In genomic region chr9:90040916-90041315, GRCm38 (mm10) we compare ENCODE assay signal across 23 mouse cellular contexts. TPM values are rescaled to one million over a fixed set of nuclear protein-coding genes. Genes with fewer than 3 reads are reported as not detected.
DNase-seq lines count a peak whose midpoint lies in the region; ATAC-seq and TF ChIP-seq lines count a peak whose summit lies in the region.
"Had no signal": no experiment of that assay in that cellular context is flagged by ENCODE, and none has a peak within 500 bp of the region (broad histone marks: within the 10 kb centered on the region; RNA-seq: fewer than 3 reads in every experiment).

No protein-coding gene starts in this region.

- peak; percentile 95 for TF ChIP-seq EP300 in lung, postnatal 0 days (IDR thresholded peaks at IDR 0.05)

- H3K9ac ChIP-seq in lung, postnatal 0 days (replicated peaks; ENCODE audit: low read depth) = no peak overlapping the region
- no peak overlapping the region for H3K9ac ChIP-seq in intestine, embryonic 16.5 days (ENCODE audit: low read depth, low read length)
- no peak overlapping the region for H3K9ac ChIP-seq in stomach, embryonic 15.5 days
- H3K9ac ChIP-seq: embryonic facial prominence, embryonic 12.5 days; forebrain, embryonic 13.5 days; forebrain, embryonic 15.5 days had no signal

- H3K36me3 ChIP-seq in lung, postnatal 0 days (ENCODE audit: insufficient read depth, low read length) = no peaks in the 10 kb centered on the region
- no peaks in the 10 kb centered on the region for H3K36me3 ChIP-seq in intestine, embryonic 16.5 days (ENCODE audit: control insufficient read depth, insufficient read depth, low read length)
- no peaks in the 10 kb centered on the region for H3K36me3 ChIP-seq in stomach, embryonic 15.5 days
- H3K36me3 ChIP-seq in midbrain, embryonic 10.5 days = no peaks in the 10 kb centered on the region
- H3K36me3 ChIP-seq: embryonic facial prominence, embryonic 10.5 days; embryonic facial prominence, embryonic 12.5 days; forebrain, embryonic 15.5 days; G1E had no signal

- no peak overlapping the region for H3K27ac ChIP-seq in lung, postnatal 0 days (ENCODE audit: low read length)
- no peak overlapping the region for H3K27ac ChIP-seq in intestine, embryonic 16.5 days (ENCODE audit: low read length)
- H3K27ac ChIP-seq in stomach, embryonic 15.5 days = no peak overlapping the region
- no peak overlapping the region for H3K27ac ChIP-seq in midbrain, embryonic 10.5 days (replicated peaks)
- H3K27ac ChIP-seq: embryonic facial prominence, embryonic 10.5 days; embryonic facial prominence, embryonic 12.5 days; forebrain, embryonic 13.5 days; forebrain, embryonic 15.5 days had no signal

- ATAC-seq in lung, postnatal 0 days = peak; percentile 16; the same call in 1 of the 2 replicates
- peak; percentile 90 for ATAC-seq in intestine, embryonic 16.5 days
- ATAC-seq in stomach, embryonic 15.5 days (ENCODE audit: insufficient read depth, low FRiP score, low read depth) = peak; percentile 31; the same call in 1 of the 2 replicates
- ATAC-seq: activated CD4-positive, CD25-positive, alpha-beta regulatory T cell, adult 4 months; CD4-positive, CD25-positive, alpha-beta regulatory T cell, adult 4 months; forebrain, embryonic 13.5 days; forebrain, embryonic 15.5 days; Patski had no signal

- H3K4me3 ChIP-seq in lung, postnatal 0 days (ENCODE audit: low read depth, low read length) = no peak overlapping the region
- no peak overlapping the region for H3K4me3 ChIP-seq in intestine, embryonic 16.5 days (ENCODE audit: low read length)
- no peak overlapping the region for H3K4me3 ChIP-seq in stomach, embryonic 15.5 days (replicated peaks)
- no peak overlapping the region for H3K4me3 ChIP-seq in midbrain, embryonic 10.5 days
- H3K4me3 ChIP-seq: embryonic facial prominence, embryonic 10.5 days; embryonic facial prominence, embryonic 12.5 days; forebrain, embryonic 13.5 days; forebrain, embryonic 15.5 days had no signal

- H3K9me3 ChIP-seq in lung, postnatal 0 days (ENCODE audit: low read length) = no peaks in the 10 kb centered on the region
- H3K9me3 ChIP-seq in intestine, embryonic 16.5 days (ENCODE audit: control insufficient read depth, low read length) = no peaks in the 10 kb centered on the region
- H3K9me3 ChIP-seq in stomach, embryonic 15.5 days = no peaks in the 10 kb centered on the region
- peaks cover 4% of the 10 kb centered on the region; the same call in 1 of the 2 replicates for H3K9me3 ChIP-seq in midbrain, embryonic 10.5 days (replicated peaks)
- H3K9me3 ChIP-seq: embryonic facial prominence, embryonic 10.5 days; embryonic facial prominence, embryonic 12.5 days; forebrain, embryonic 13.5 days; forebrain, embryonic 15.5 days had no signal

- H3K4me1 ChIP-seq in lung, postnatal 0 days (ENCODE audit: insufficient read depth, low read depth, low read length) = no peaks in the 10 kb centered on the region; the same call in 1 of the 2 replicates
- H3K4me1 ChIP-seq in intestine, embryonic 16.5 days (ENCODE audit: control insufficient read depth, insufficient read depth, low read length) = no peaks in the 10 kb centered on the region
- H3K4me1 ChIP-seq in stomach, embryonic 15.5 days = no peaks in the 10 kb centered on the region
- no peaks in the 10 kb centered on the region for H3K4me1 ChIP-seq in midbrain, embryonic 10.5 days
- H3K4me1 ChIP-seq: embryonic facial prominence, embryonic 10.5 days; embryonic facial prominence, embryonic 12.5 days; forebrain, embryonic 13.5 days; forebrain, embryonic 15.5 days had no signal

- H3K4me2 ChIP-seq in lung, postnatal 0 days (replicated peaks; ENCODE audit: low read depth, low read length) = no peak overlapping the region
- no peak overlapping the region for H3K4me2 ChIP-seq in intestine, embryonic 16.5 days (ENCODE audit: low read depth, low read length)
- H3K4me2 ChIP-seq in stomach, embryonic 15.5 days = no peak overlapping the region
- H3K4me2 ChIP-seq: embryonic facial prominence, embryonic 12.5 days; forebrain, embryonic 13.5 days; forebrain, embryonic 15.5 days had no signal

- 48% methylated on average over 2 of the region's 2 CpGs for WGBS in lung, postnatal 0 days
- 50% methylated on average over 2 of the region's 2 CpGs for WGBS in intestine, embryonic 16.5 days
- WGBS in stomach, embryonic 15.5 days = 66% methylated on average over 2 of the region's 2 CpGs
- WGBS in midbrain, embryonic 10.5 days = 88% methylated on average over 2 of the region's 2 CpGs

- peak; percentile 63 for DNase-seq in lung, postnatal 0 days (ENCODE audit: low spot score)
- no peak for DNase-seq in lung, postnatal 10 days
- DNase-seq in yolk sac, embryonic 10.5 days (ENCODE audit: low spot score) = peak; percentile 67
- DNase-seq in right cerebral cortex, postnatal 4 days = no peak
- DNase-seq in adrenal gland, adult (ENCODE audit: inconsistent age in 2 of 2, low spot score in 1 of 2) = no peak
- no peak for DNase-seq in midbrain, embryonic 10.5 days (ENCODE audit: low spot score)
- DNase-seq: adrenal gland, adult 2 months; adrenal gland, postnatal 10 days; adrenal gland, postnatal 36 days; B cell, adult 2 months; cerebellum, adult 11-12 months; cerebellum, adult 9-10 months had no signal

- no peak for TF ChIP-seq CTCF in lung, postnatal 0 days (IDR thresholded peaks at IDR 0.05)

- no peaks in the 10 kb centered on the region for H3K27me3 ChIP-seq in lung, postnatal 0 days (replicated peaks; ENCODE audit: insufficient read depth, low read length)
- no peaks in the 10 kb centered on the region for H3K27me3 ChIP-seq in intestine, embryonic 16.5 days (replicated peaks; ENCODE audit: control insufficient read depth, insufficient read depth, low read length)
- no peaks in the 10 kb centered on the region for H3K27me3 ChIP-seq in stomach, embryonic 15.5 days (replicated peaks)
- no peaks in the 10 kb centered on the region for H3K27me3 ChIP-seq in midbrain, embryonic 10.5 days (ENCODE audit: low read depth, poor library complexity, severe bottlenecking)
- H3K27me3 ChIP-seq: CH12.LX; embryonic facial prominence, embryonic 12.5 days; forebrain, embryonic 13.5 days; forebrain, embryonic 15.5 days; Patski had no signal

RNA-seq across cellular contexts. Expression of gene Ctsh, which starts 13.0 kb away (rescaled TPM):
- polyA plus RNA-seq in lung, postnatal 0 days (2015; fragmentation: Nextera tagmentation; extraction: Ambion mirVana) = 2,236 and 2,487 TPM in 2 replicates
- 56.9 and 59.4 TPM in 2 replicates for polyA plus RNA-seq in intestine, embryonic 16.5 days (2015; fragmentation: Nextera tagmentation; extraction: Ambion mirVana)
- 63.1 and 72.0 TPM in 2 replicates for polyA plus RNA-seq in stomach, embryonic 15.5 days (2015; fragmentation: Nextera tagmentation; extraction: Ambion mirVana)
- polyA plus RNA-seq in midbrain, embryonic 10.5 days (2016; fragmentation: Nextera tagmentation; extraction: Ambion mirVana) = 7.0 and 8.0 TPM in 2 replicates
- polyA plus RNA-seq: G1E had no signal

Comparison
In these comparisons a context has a peak if more than half of its experiments do, and no peak if none do; other contexts are left out.
1. DNase-seq: peak in lung, postnatal 0 days (single experiment) and yolk sac, embryonic 10.5 days (single experiment); none in lung, postnatal 10 days (single experiment), right cerebral cortex, postnatal 4 days (single experiment), adrenal gland, adult (0 of 2) and midbrain, embryonic 10.5 days (single experiment).
2. ATAC-seq: peak in every context shown above with its lines; median percentile 90 in intestine, embryonic 16.5 days; 31 in stomach, embryonic 15.5 days; 16 in lung, postnatal 0 days.
3. RNA of gene Ctsh, which starts 13.0 kb away (polyA plus RNA-seq): 2,236 to 2,487 TPM in lung, postnatal 0 days; 63.1 to 72.0 TPM in stomach, embryonic 15.5 days, 56.9 to 59.4 TPM in intestine, embryonic 16.5 days and 7.0 to 8.0 TPM in midbrain, embryonic 10.5 days; every median in the first group is over 10 times any median in the second.